Mouse (Mus musculus) forebrain, embryonic 13.5 days (tissue): ENCODE measurements around the gene Rnf24. TPM values are rescaled to one million over a fixed set of nuclear protein-coding genes. Genes with fewer than 3 reads are reported as not detected.
A peak's percentile ranks its signal among the peaks of the same experiment; 100 is the strongest.

Experiments used
- ATAC-seq: fragments of 200-750 bp; cut with Nextera tagmentation; 2 replicates; pipeline ENCODE4 v1.8.0; 2017
- H3K27ac ChIP-seq: fragments of 300-500 bp; sonication (generic); 2 replicates; pipeline ENCODE4 v1.5.1; 2015; ENCODE audit warnings: inconsistent platforms, mild to moderate bottlenecking, moderate library complexity
- H3K27me3 ChIP-seq: fragments of 300-500 bp; sonication (generic); 2 replicates; pipeline ENCODE4 v1.6.1; 2015; ENCODE audit warnings: mild to moderate bottlenecking, inconsistent platforms
- H3K36me3 ChIP-seq: fragments of 300-500 bp; sonication (generic); 2 replicates; pipeline ENCODE4 v1.6.1; 2015; ENCODE audit warnings: mild to moderate bottlenecking, inconsistent platforms; ENCODE audit not compliant: poor library complexity, severe bottlenecking
- H3K4me1 ChIP-seq: fragments of 300-500 bp; sonication (generic); 2 replicates; pipeline ENCODE4 v1.6.1; 2015; ENCODE audit warnings: inconsistent platforms
- H3K4me2 ChIP-seq: fragments of 300-500 bp; sonication (generic); 2 replicates; pipeline ENCODE4 v1.6.1; 2015; ENCODE audit warnings: inconsistent platforms, mild to moderate bottlenecking, moderate library complexity
- H3K4me3 ChIP-seq: fragments of 300-500 bp; sonication (generic); 2 replicates; pipeline ENCODE4 v1.5.1; 2015; ENCODE audit warnings: mild to moderate bottlenecking, inconsistent platforms
- H3K9ac ChIP-seq: fragments of 300-500 bp; sonication (generic); 2 replicates; pipeline ENCODE4 v1.6.1; 2015; ENCODE audit warnings: mild to moderate bottlenecking, inconsistent platforms
- H3K9me3 ChIP-seq: fragments of 300-500 bp; sonication (generic); replicated peaks from 2 replicates; pipeline ENCODE4 v1.6.1; 2016; ENCODE audit warnings: inconsistent platforms
- WGBS: fragments of 180-500 bp; shearing (Covaris S2); methylation state at CpG from one replicate; pipeline ENCODE4 v1.1.7; 2015; 5-methylcytosine and 5-hydroxymethylcytosine counted together
- polyA plus RNA-seq: library from polyadenylated mRNA; unstranded; fragments of >200 nt; fragmentation: Nextera tagmentation; extraction: Ambion mirVana; gene quantifications from 2 replicates; pipeline ENCODE4 v1.2.1, GENCODE M21; 2015

The Rnf24 gene
- polyA plus RNA-seq, 1 experiment from 2014 or later: 14.6 TPM

- Histone ChIP-seq H3K4me2 (no peak overlapping the region), H3K9me3 (no peaks in the 10 kb centered on the region), H3K36me3 (no peaks in the 10 kb centered on the region), H3K9ac (no peak overlapping the region), H3K4me3 (no peak overlapping the region), H3K4me1 (no peaks in the 10 kb centered on the region), H3K27me3 (no peaks in the 10 kb centered on the region), H3K27ac (no peak overlapping the region)
- 84% methylated on average over 3 of the region's 3 CpGs for WGBS
- ATAC-seq: no peak
Observed at GRCm38 (mm10) chr2:131370828-131371227, 18.1 kb upstream of the Rnf24 start.

- no peaks in the 10 kb centered on the region for H3K27me3 ChIP-seq
- no peaks in the 10 kb centered on the region for H3K4me1 ChIP-seq
- no peaks in the 10 kb centered on the region for H3K36me3 ChIP-seq
- no peaks in the 10 kb centered on the region for H3K9me3 ChIP-seq
- no peak overlapping the region for H3K4me2 ChIP-seq
- H3K9ac ChIP-seq: no peak overlapping the region
- no peak overlapping the region for H3K4me3 ChIP-seq
- ATAC-seq: no peak
- no peak overlapping the region for H3K27ac ChIP-seq
- WGBS: 63% methylated on average over 6 of the region's 6 CpGs
Observed at GRCm38 (mm10) chr2:131364689-131365088, 12.0 kb upstream of the Rnf24 start.

- no peak for ATAC-seq
- Histone ChIP-seq H3K9me3 (no peaks in the 10 kb centered on the region), H3K36me3 (no peaks in the 10 kb centered on the region), H3K27ac (no peak overlapping the region), H3K27me3 (no peaks in the 10 kb centered on the region), H3K4me3 (no peak overlapping the region), H3K4me1 (peaks cover 1% of the 10 kb centered on the region; the same call in 1 of the 2 replicates), H3K4me2 (no peak overlapping the region), H3K9ac (no peak overlapping the region)
Observed at GRCm38 (mm10) chr2:131358481-131358880, 5.8 kb upstream of the Rnf24 start.

GRCm38 (mm10) chr2:131354049-131354448 lies 1.4 kb upstream of the Rnf24 start:
- ATAC-seq: no peak
- whole genome bisulfite sequencing: 59% methylated on average over 6 of the region's 6 CpGs
- H3K4me3 ChIP-seq: no peak overlapping the region
- peaks cover 17% of the 10 kb centered on the region for H3K4me1 ChIP-seq
- no peak overlapping the region for H3K9ac ChIP-seq
- no peak overlapping the region for H3K27ac ChIP-seq
- no peak overlapping the region for H3K4me2 ChIP-seq
- H3K36me3 ChIP-seq: no peaks in the 10 kb centered on the region
- H3K9me3 ChIP-seq: no peaks in the 10 kb centered on the region
- no peaks in the 10 kb centered on the region for H3K27me3 ChIP-seq

DNA sequence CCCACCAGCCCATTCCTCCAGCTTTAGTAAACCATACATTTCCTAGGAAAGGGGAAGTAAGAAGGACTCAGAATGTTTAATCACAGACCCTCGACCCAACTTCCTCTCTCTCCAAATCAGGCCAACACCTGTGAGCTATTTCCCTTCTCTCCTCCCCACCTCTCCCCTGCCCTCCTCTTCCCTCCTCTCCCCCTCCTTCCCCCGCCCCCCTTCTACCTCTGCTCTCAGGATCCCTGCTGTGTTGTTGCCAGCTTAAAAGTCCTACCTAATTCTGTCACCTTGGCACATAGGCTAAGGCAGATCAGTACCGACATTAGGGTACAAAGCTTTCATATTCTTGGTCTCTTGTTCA lies 848 bp upstream of the Rnf24 start:
- peak overlapping the region; percentile 71 for H3K4me2 ChIP-seq
- H3K4me3 ChIP-seq: peak overlapping the region; percentile 94
- H3K4me1 ChIP-seq: peaks cover 17% of the 10 kb centered on the region
- ATAC-seq: no peak
- no peak overlapping the region for H3K27ac ChIP-seq
- no peaks in the 10 kb centered on the region for H3K9me3 ChIP-seq
- 6% methylated on average over 3 of the region's 3 CpGs for WGBS
- H3K9ac ChIP-seq: 0 out of 2 replicates have a peak overlapping the region, but pooled peaks have one; percentile 70
- no peaks in the 10 kb centered on the region for H3K27me3 ChIP-seq
- H3K36me3 ChIP-seq: no peaks in the 10 kb centered on the region

GRCm38 (mm10) chr2:131351968-131352746 lies 535 bp downstream of the Rnf24 start:
- H3K9me3 ChIP-seq: no peaks in the 10 kb centered on the region
- no peaks in the 10 kb centered on the region for H3K27me3 ChIP-seq
- peak overlapping the region; percentile 71 for H3K4me2 ChIP-seq
- peak; percentile 78; the same call in 1 of the 2 replicates for ATAC-seq
- peaks cover 17% of the 10 kb centered on the region for H3K4me1 ChIP-seq
- H3K9ac ChIP-seq: peak overlapping the region; percentile 98
- under 1% methylated on average over 44 of the region's 51 CpGs for WGBS
- H3K27ac ChIP-seq: peak overlapping the region; percentile 96
- H3K36me3 ChIP-seq: no peaks in the 10 kb centered on the region
- H3K4me3 ChIP-seq: peak overlapping the region; percentile 94

DNA sequence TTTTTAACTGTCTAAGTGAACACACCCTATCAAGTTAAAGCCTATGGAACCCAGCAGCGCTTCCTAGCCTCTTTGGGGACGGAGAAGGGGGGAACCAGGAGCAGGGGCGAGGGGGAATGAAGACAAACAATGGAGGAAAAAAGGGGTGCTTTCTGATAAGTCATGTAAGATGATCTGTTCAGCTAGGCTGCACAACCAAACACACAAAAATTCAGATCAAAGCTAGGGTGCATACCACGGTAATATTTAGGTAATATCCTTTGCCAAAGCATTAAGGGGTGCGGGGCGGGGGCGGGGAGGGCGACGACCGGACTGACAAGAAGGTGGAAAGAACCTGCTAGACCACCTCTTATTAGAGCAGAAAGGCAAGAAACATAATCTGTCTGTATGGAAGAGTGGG lies 1.2 kb downstream of the Rnf24 start:
- peak overlapping the region; percentile 94 for H3K4me3 ChIP-seq
- no peak for ATAC-seq
- WGBS: 7% methylated on average over 10 of the region's 10 CpGs
- no peaks in the 10 kb centered on the region for H3K27me3 ChIP-seq
- H3K4me1 ChIP-seq: peaks cover 17% of the 10 kb centered on the region
- peak overlapping the region; percentile 98 for H3K9ac ChIP-seq
- H3K9me3 ChIP-seq: no peaks in the 10 kb centered on the region
- H3K36me3 ChIP-seq: no peaks in the 10 kb centered on the region
- peak overlapping the region; percentile 71 for H3K4me2 ChIP-seq
- peak overlapping the region; percentile 96; the same call in 1 of the 2 replicates for H3K27ac ChIP-seq

DNA sequence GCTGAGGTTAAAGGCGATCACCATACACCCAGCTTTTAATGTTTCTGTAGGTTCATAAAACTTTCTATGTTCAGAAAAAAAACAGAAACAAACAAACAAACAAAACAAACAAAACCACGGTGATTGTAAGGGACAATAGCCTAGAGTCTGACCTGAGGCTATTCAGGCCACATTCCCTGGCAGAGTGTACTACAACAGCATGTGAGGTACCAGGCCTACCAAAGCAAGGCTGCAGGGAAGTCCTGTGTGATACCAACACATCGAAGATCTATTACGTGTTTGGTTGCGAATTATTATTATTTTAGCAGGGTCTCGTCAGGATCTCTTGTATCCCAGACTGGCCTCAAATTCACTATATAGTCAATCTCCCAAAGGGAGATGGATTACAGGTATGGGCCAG lies 2.4 kb downstream of the Rnf24 start:
- H3K4me2 ChIP-seq: no peak overlapping the region

GRCm38 (mm10) chr2:131345556-131345955 lies 7.1 kb downstream of the Rnf24 start:
- WGBS: 65% methylated on average over 3 of the region's 3 CpGs
- peaks cover 7% of the 10 kb centered on the region for H3K4me1 ChIP-seq
- no peak overlapping the region for H3K4me2 ChIP-seq
- H3K4me3 ChIP-seq: no peak overlapping the region
- H3K9me3 ChIP-seq: no peaks in the 10 kb centered on the region; the same call in 1 of the 2 replicates
- 0 out of 2 replicates have a peak, but pooled peaks cover 2% of the 10 kb centered on the region for H3K36me3 ChIP-seq
- no peak overlapping the region for H3K9ac ChIP-seq
- no peaks in the 10 kb centered on the region for H3K27me3 ChIP-seq
- H3K27ac ChIP-seq: no peak overlapping the region
- no peak for ATAC-seq

More for the DNA sequence above, 2.4 kb downstream of the Rnf24 start:
- Histone ChIP-seq H3K4me1 (peaks cover 17% of the 10 kb centered on the region), H3K27me3 (no peaks in the 10 kb centered on the region), H3K9ac (no peak overlapping the region), H3K36me3 (no peaks in the 10 kb centered on the region), H3K4me3 (no peak overlapping the region), H3K9me3 (no peaks in the 10 kb centered on the region), H3K27ac (no peak overlapping the region)
- WGBS: 86% methylated on average over 6 of the region's 6 CpGs
- ATAC-seq: no peak

- WGBS: 61% methylated on average over 3 of the region's 3 CpGs
- ATAC-seq: no peak
- 0 out of 2 replicates have a peak, but pooled peaks cover 2% of the 10 kb centered on the region for H3K36me3 ChIP-seq
Observed at GRCm38 (mm10) chr2:131344449-131344848, 8.2 kb downstream of the Rnf24 start.

DNA sequence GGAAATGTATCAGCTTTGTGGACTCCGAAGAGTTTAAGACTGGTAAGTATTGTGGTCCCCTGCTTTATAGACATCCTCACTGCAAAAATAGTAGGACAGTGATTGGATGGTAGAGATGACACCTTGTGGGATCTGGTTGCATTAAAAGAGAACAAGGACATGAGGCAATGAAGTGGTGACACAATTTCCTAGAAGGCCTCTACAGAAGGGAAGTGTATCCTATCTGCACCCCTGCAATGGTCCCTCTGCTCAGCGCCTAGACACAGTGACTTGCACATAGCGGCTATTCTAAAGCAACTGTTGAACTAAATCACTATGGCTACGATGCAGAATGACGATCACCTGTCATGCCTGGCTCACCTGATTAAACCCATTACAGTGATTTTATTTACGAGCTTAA lies 15.1 kb downstream of the Rnf24 start:
- no peak overlapping the region for H3K4me2 ChIP-seq
- WGBS: 86% methylated on average over 6 of the region's 6 CpGs
- H3K4me1 ChIP-seq: no peaks in the 10 kb centered on the region
- H3K36me3 ChIP-seq: 0 out of 2 replicates have a peak, but pooled peaks cover 2% of the 10 kb centered on the region
- no peak overlapping the region for H3K9ac ChIP-seq
- H3K27ac ChIP-seq: no peak overlapping the region
- no peak for ATAC-seq
- no peaks in the 10 kb centered on the region; the same call in 1 of the 2 replicates for H3K9me3 ChIP-seq
- H3K4me3 ChIP-seq: no peak overlapping the region
- no peaks in the 10 kb centered on the region for H3K27me3 ChIP-seq

More at GRCm38 (mm10) chr2:131344449-131344848, 8.2 kb downstream of the Rnf24 start:
- Histone ChIP-seq H3K4me3 (no peak overlapping the region), H3K9me3 (no peaks in the 10 kb centered on the region; the same call in 1 of the 2 replicates), H3K4me1 (no peaks in the 10 kb centered on the region), H3K27me3 (no peaks in the 10 kb centered on the region), H3K9ac (no peak overlapping the region), H3K4me2 (no peak overlapping the region), H3K27ac (no peak overlapping the region)

DNA sequence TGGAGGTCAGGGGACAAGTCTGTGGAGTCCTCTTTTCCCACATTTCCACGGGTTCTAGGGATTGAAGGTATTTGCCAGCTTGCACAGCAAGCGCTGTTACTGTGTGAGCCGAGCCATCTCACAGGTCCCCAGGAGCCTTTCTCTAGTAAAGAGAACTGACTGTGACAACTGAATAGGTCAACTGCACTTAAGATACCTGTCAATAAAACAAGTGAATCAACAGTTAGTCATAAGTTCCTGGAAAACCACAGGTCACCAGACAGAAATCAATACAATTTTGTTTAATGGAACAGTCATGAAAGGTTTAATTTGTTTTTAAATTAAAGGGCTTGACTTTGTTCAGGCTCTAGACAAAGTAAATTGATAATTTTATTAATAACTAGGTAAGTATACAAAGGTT lies 22.1 kb downstream of the Rnf24 start:
- no peak overlapping the region for H3K27ac ChIP-seq
- no peak for ATAC-seq
- no peak overlapping the region for H3K4me3 ChIP-seq
- 78% methylated on average over 3 of the region's 3 CpGs for WGBS
- no peaks in the 10 kb centered on the region; the same call in 1 of the 2 replicates for H3K36me3 ChIP-seq
- H3K27me3 ChIP-seq: no peaks in the 10 kb centered on the region
- no peak overlapping the region for H3K4me2 ChIP-seq
- H3K4me1 ChIP-seq: no peaks in the 10 kb centered on the region
- no peak overlapping the region for H3K9ac ChIP-seq
- H3K9me3 ChIP-seq: no peaks in the 10 kb centered on the region
